Mouse (Mus musculus) spleen, adult 2 months (tissue): ENCODE data around the gene Dock4.

Experiments used
- CTCF ChIP-seq: fragments of 200-500 bp; IDR thresholded peaks from 2 replicates; pipeline ENCODE4 v1.5.1; 2011; ENCODE audit warnings: mild to moderate bottlenecking, inconsistent platforms; ENCODE audit not compliant: insufficient read depth, insufficient read length, insufficient replicate concordance; ENCODE audit errors: extremely low read depth
- POLR2A ChIP-seq: fragments of 200-500 bp; IDR thresholded peaks from 2 replicates; pipeline ENCODE4 v1.6.1; 2011; ENCODE audit warnings: low read depth, low read length, inconsistent platforms

DNA sequence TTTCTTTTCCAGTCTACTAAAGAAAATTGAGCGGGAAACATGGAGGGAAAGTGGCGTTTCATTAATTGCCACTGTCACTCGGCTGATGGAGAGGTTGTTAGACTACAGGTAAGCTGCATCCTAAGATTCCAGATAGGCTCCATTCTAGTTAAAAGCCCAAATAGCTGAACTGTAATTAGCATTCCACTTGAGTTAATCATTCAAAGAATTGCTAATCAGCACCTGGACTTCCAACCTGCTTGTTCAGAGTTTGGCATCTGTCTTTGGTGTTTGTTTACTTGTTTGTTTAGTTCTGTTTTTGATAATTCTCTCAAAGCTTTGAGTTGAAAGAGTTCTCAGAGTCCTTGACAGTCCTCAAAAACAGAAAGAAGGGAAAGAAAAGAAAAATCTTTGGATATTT, 349.0 kb downstream of the Dock4 start:
- no peak for TF ChIP-seq CTCF
- TF ChIP-seq POLR2A, result no peak
